Mouse (Mus musculus): Measurements from ENCODE around the gene Cpb2.
A peak's percentile ranks its signal among the peaks of the same experiment; 100 is the strongest.

Cpb2 gene

DNA sequence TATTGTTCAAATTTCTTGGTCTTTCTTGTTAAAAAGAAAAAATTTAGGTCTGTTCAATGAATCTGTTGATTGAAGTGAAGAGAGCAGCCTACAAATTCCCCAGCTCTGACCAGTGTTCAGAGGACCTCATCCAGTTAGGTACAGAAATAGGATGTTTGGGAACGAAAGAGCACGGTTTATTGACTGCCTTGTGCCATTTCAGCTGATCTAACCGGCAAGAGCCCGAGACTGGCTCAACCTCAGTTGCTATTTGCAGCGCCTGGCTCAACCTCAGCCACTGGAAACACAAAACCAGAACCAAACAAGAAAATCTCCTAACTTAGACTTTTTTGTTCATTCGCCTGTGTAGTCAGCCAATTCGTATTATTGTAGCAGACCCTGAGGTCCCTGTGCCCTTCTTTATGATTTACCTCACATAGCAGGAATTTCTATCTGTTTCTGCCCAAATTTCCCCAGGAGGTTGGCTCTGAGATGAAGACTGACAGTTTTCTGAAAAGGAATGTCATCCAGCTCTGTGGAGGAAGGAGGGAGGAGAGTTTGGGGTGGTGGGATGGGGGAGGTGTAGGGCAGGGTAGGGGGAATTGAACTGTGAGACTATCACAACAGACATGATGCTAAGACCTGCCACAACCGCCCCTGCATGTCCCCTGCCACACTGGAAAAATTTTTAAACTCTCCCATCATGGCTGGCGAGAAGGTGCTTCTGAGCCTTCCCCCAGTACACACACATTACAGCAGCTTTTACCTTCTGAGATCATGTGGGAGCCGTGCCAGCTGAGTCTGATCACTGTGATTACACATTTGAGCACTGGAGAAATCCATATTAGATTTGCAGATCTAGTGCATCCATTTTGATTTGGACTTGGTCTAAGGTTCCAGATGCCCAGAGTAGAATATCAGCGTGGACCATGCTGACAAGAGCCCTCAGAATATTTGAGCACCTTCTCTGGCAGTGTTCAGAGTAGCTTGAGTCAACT is 4.2 kb downstream of the Cpb2 start:
- DNase-seq = no peak

DNA sequence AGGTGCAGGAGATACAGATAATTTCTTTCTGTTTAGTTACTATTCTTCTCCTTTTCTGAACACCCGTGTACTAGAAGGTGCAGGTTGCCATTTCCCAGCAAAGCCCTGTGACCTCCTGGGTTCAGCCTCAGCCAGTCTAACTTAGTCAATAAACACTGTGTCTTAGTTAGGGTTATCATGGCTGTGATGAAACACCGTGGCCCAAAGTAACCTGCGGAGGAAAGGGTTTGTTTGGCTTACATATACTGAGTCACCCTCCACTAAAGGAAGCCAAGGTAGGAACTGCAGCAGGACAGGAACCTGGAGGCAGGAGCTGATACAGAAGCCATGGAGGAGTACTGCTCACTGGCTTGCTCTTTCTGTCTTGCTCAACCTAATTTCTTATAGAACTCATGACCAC is 8.3 kb downstream of the Cpb2 start:
- DNase-seq = no peak

GRCm38 (mm10) chr14:75256521-75256920 is 14.4 kb downstream of the Cpb2 start:
- peak; percentile 27 to 47 for DNase-seq

GRCm38 (mm10) chr14:75269531-75269930 is 27.4 kb downstream of the Cpb2 start:
- no peak for DNase-seq

- DNase-seq = no peak
Observed at GRCm38 (mm10) chr14:75279716-75280115, 37.6 kb downstream of the Cpb2 start.

DNA sequence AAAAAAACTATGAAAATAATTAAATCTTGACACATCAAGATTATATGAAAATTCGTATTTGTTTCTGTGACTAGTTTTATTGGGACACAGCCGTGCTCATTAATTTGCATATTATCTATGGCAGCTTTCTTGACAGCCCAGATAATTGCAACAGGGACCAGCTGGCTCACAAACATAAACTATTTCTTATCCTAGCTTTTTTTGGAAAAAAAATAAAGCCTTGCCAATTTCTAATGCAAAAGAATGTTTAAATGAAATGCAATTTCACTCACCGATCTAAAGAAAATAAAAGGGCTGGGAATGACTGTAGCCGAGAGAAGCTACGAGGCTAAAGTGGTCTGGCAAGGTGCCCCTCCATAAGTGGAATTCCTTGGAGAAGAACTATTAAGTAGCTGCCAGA is 38.3 kb downstream of the Cpb2 start:
- DNase-seq = peak; percentile 46 to 54

DNA sequence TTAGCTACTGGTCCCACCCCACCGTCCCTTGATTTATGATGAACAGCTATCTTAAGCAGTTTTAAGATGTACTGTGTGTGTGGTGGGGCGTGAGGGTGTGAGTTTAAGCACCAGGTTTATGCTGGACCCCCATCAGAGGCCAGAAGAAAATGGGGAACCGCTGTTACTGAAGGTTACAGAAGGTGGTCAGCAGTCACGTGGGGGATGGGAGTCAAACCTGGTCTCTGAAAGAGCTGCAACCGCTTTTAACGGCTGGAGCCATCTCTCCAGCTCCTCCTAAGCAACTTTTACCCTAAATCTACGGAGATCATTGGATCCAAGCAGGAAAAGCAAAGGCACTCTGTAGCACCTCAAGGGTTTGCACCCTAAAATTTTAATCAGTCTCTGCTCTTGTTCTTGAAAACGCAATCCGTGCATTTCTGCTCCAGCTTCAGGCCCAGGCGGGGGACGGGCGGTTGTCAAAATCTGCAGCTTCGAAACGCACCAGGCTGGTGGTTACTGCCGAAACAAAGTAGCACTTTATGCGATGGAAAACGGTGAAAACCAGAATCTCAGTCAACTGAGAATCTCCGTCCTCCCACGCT is 41.6 kb downstream of the Cpb2 start:
- no peak for DNase-seq

DNA sequence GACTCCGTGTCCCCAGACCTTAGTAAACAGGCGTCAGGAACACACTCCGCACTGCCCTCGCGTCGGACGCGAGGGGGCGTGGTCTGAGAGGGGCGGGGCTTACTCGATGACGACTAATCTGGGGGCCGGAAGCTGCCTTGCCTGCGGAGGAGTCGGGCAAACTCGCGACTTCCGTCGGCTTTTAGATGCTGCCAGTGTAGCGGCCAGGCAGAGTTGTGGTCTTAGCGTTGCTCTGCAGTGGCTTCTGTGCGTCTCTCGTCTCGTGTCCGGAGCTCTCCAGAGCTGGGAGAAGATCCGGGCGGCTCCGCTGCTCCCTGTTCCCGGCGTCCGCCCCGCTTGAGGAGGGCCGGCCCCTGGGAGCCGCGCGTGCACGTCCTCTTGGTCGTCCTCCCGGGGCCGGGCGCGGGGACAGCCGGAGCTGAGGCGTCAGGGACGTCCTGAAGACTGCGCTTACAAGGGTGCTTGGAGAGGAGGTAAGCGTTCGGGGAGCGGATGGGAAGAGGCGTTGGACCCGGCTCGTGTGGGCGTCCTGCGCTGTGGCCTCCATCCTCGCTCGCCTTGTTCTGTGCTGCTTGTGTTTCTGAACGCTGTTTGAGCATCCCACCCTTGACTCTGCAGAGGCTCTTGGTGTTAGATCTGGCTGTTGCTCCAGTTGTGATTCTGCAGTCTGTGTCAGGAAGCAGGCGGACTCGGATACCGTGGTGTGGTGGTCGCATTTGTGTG is 42.3 kb downstream of the Cpb2 start, which contains the start of gene Zc3h13:
TSS of gene Zc3h13 (plus strand) at position 181 of the 723 bp plus-strand sequence.
- DNase-seq = peak; percentile 97 to 98

DNA sequence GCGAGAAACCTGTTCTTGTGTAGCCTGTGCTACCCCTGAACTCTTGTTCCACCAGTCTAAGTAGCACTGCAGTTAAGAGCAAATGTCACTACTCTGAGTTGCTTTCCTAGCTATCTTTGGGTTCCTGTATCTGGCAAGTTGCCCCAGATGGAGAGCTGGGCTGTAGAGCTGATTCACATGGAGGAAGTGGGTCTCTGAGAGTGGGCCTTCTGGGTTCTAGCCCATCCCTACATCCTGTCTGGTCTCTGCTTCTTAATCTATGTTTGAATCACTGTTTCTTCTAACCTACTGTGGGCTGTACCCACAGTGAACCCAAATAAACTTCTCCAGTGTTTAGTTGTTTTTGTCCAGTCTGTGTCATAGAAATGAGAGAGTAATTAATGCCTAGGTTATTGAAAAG is 59.0 kb downstream of the Cpb2 start:
- no peak for DNase-seq

DNA sequence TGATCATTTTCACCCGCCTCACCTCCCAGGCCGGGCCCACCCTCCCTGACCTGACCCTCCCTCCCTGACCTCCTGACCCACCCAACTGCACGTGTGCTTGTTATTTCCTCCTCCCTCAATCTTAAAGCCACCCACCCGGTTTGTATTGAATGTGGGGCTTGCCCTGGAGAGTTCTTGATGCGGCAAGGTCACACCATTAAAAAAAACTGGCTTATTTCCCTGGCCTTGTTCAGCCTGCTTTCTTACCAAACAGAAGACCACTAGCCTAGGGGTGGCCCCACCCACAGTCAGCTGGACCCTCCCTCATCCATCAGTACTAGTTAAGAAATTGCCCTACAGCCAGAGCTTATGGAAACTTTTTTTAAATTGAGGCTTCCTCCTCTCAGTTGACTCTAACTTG is 61.7 kb downstream of the Cpb2 start:
- no peak for DNase-seq

- DNase-seq = no peak
Observed at GRCm38 (mm10) chr14:75307855-75308254, 65.8 kb downstream of the Cpb2 start.

- DNase-seq = peak; percentile 20 to 48
Observed at GRCm38 (mm10) chr14:75309336-75309992, 67.4 kb downstream of the Cpb2 start.

- DNase-seq = no peak
Observed at GRCm38 (mm10) chr14:75314484-75314883, 72.4 kb downstream of the Cpb2 start.

DNA sequence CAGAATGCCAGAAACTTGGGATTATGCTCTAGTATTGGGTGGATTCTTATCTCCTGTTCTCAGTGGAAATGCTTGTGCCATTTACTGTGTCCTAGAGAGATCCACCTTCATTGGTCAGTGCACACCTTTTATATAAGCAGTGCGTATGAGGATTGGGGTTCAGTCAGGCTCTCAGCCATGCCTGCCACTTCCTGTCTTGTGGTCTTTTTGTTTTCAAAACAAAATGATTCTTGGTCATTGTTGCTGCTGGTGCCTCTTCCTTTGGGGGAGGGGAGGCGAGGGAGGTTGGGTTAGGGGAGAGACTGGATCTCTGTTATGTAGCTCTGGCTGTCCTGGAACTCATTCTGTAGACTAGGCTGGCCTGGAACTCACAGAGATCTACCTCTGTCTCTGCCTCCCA is 76.6 kb downstream of the Cpb2 start:
- DNase-seq = no peak

- no peak for DNase-seq
Observed at GRCm38 (mm10) chr14:75320269-75320668, 78.2 kb downstream of the Cpb2 start.

DNA sequence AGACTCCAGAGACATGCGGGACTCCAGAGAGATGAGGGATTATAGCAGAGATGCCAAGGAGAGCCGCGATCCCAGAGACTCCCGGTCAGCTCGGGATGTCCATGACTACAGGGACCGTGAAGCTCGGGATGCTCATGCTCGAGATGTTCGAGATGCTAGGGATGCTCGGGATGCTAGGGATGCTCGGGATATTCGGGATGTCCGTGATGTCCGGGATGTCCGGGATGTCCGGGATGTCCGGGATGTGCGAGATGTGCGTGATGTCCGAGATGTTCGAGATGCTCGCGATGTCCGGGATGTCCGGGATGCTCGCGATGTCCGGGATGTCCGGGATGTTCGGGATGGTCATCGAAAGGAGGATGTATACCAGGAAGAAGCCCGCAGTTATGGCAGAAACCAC is 81.3 kb downstream of the Cpb2 start:
- no peak for DNase-seq

DNA sequence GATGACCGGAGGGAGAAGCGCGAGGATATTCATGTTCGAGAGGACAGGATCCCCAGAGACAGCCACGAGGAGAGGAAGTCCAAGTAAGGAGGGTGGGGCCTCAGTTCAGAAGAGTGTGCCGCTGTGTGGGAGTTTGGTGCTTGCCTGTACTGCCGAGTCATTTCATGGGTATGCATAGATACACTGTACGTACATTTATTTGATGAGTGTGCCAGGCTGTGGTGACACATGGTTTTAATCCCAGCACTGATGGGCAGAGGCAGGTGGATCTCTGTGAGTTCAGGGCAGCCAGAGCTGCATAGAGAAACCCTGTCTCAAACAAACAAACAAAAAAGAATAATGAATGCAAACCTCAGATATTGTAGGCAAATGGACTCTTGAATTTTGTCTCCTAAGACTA is 86.0 kb downstream of the Cpb2 start:
- DNase-seq = no peak

DNA sequence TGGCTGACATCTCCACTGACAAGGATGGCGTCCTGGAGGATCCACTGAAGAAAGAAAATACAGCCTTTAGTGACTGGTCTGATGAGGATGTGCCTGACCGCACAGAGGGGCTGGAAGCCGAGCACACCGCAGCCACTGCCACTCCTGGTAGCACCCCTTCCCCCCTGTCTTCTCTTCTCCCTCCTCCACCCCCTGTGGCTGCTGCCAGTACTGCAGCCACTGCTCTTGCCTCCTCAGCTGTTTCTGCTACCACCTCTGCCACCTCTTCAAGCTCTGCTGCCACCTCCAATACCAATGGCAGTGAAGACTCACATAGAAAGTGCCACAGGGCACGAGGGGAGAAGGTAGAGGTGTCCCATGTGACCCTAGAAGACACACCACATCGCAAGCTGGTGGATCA is 88.5 kb downstream of the Cpb2 start:
- peak; percentile 52 to 61 for DNase-seq
